Mouse (Mus musculus): ENCODE data around the gene Kank1.

GRCm38 (mm10) chr19:25324265-25324664, 87.5 kb downstream of the Kank1 start:
- TF ChIP-seq POLR2A (IDR thresholded peaks at IDR 0.05; ENCODE audit: borderline replicate concordance, low read depth, low read length): no peak
- TF ChIP-seq CTCF (IDR thresholded peaks at IDR 0.05; ENCODE audit: low read depth, low read length): no peak

Measured in bone marrow macrophage, adult 2 months (primary cell).